Mouse (Mus musculus) forebrain, postnatal 0 days (tissue): ENCODE data around the gene Enpp4. TPM values are rescaled to one million over a fixed set of nuclear protein-coding genes. Genes with fewer than 3 reads are reported as not detected.

Experiments used
- ATAC-seq: fragments of 200-750 bp; cut with Nextera tagmentation; 2 replicates; pipeline ENCODE4 v1.8.0; 2017; ENCODE audit warnings: mild to moderate bottlenecking, moderate library complexity
- DNase-seq: peaks from one replicate; pipeline ENCODE4 v3.0.0-alpha.2; 2015
- H3K27ac ChIP-seq: fragments of 300-500 bp; sonication (generic); 2 replicates; pipeline ENCODE4 v1.5.1; 2014; ENCODE audit warnings: low read depth, mild to moderate bottlenecking, antibody characterized with exemption, low read length, moderate library complexity, mixed read lengths
- H3K27me3 ChIP-seq: fragments of 300-500 bp; sonication (generic); 2 replicates; pipeline ENCODE4 v1.6.1; 2014; ENCODE audit warnings: mild to moderate bottlenecking, low read length, mixed read lengths; ENCODE audit not compliant: insufficient read depth
- H3K36me3 ChIP-seq: fragments of 300-500 bp; sonication (generic); 2 replicates; pipeline ENCODE4 v1.6.1; 2014; ENCODE audit warnings: mild to moderate bottlenecking, moderate library complexity; ENCODE audit not compliant: insufficient read depth
- H3K4me1 ChIP-seq: fragments of 300-500 bp; sonication (generic); 2 replicates; pipeline ENCODE4 v1.6.1; 2014; ENCODE audit warnings: antibody characterized with exemption; ENCODE audit not compliant: insufficient read depth
- H3K4me2 ChIP-seq: fragments of 300-500 bp; sonication (generic); 2 replicates; pipeline ENCODE4 v1.6.1; 2014; ENCODE audit warnings: low read depth, mild to moderate bottlenecking, moderate library complexity
- H3K4me3 ChIP-seq: fragments of 300-500 bp; sonication (generic); 2 replicates; pipeline ENCODE4 v1.5.1; 2014; ENCODE audit warnings: low read depth, low read length, mixed read lengths
- H3K9ac ChIP-seq: fragments of 300-500 bp; sonication (generic); 2 replicates; pipeline ENCODE4 v1.6.1; 2014; ENCODE audit warnings: mild to moderate bottlenecking
- H3K9me3 ChIP-seq: fragments of 300-500 bp; sonication (generic); 2 replicates; pipeline ENCODE4 v1.6.1; 2016; ENCODE audit warnings: low read length
- CTCF ChIP-seq: sonication (generic); IDR thresholded peaks from 2 replicates; pipeline ENCODE4 v1.5.1; 2016; ENCODE audit warnings: antibody characterized with exemption, control low read depth, low read depth
- WGBS: fragments of 180-500 bp; shearing (Covaris S2); extraction: QIAGEN DNeasy Blood & Tissue Kit; methylation state at CpG from one replicate; pipeline ENCODE4 v1.1.7; 2014; 5-methylcytosine and 5-hydroxymethylcytosine counted together
- polyA plus RNA-seq: library from polyadenylated mRNA; unstranded; fragments of >200 nt; fragmentation: Nextera tagmentation; extraction: Ambion mirVana; gene quantifications from 2 replicates; pipeline ENCODE4 v1.2.1, GENCODE M21; 2015
- total RNA-seq: library from RNA; depleted of rRNA; stranded (reverse); fragments of >200 nt; gene quantifications from 2 replicates; pipeline ENCODE4 v1.2.3, GENCODE M21; 2014; rRNA removed

The Enpp4 gene
- 5.3 and 7.1 TPM in 2 replicates for total RNA-seq
- 3.8 and 5.3 TPM in 2 replicates for polyA plus RNA-seq

DNA sequence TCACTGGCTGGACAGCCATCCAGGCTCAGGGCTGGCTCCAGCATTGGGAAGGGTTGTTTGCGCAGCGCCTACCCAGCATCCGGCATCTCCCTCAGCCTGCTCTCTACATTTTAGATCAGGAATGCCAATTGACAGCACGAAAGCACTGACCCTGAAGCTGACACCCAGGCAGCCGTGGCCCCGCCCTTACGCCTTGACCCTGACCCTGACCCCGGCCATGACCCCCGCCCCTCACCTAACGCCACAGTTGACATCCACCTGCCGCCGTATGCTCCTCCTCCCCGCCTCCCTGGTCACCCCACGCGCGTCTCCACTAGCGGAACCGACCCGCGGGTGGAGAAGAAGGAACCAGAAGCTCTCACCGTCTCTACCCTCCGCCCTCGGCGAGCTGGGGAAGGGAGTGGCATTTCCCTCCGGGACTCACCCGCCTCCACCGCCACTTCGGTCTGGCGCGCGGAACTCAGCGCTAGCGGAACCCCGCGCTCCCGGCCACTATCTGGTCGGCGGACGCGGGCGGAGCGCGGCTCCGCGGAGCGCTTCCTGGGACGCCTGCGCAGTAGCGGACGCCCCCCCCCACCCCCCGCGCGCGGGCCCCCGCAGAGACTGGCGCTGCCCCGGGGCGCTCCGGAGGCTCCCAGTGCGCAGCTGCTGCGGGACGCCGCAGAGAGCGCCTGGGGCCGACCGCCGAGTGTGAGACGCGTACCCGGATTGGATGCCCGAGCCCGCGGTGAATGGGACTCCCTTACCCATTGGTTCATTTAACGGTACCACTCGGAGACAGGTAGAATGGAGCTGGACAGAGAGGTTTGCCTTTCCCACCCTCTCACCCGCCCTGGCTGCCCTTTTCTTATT lies at the start of gene Enpp4:
Gene Enpp4 (minus strand): TSS at position 523 of the 852 bp plus-strand sequence.
- H3K9me3 ChIP-seq, result no peaks in the 10 kb centered on the region
- WGBS, result under 1% methylated on average over 69 of the region's 76 CpGs
- peak within 1 kb of the TSS; percentile 91 for H3K4me2 ChIP-seq
- H3K4me1 ChIP-seq, result peaks cover 3% of the 10 kb centered on the region; the same call in 1 of the 2 replicates
- no peaks in the 10 kb centered on the region for H3K36me3 ChIP-seq
- H3K27ac ChIP-seq, result peak within 1 kb of the TSS; percentile 40; the same call in 1 of the 2 replicates
- H3K9ac ChIP-seq, result peak within 1 kb of the TSS; percentile 72
- DNase-seq (peak; percentile 96), ATAC-seq (peak; percentile 100)
- no peaks in the 10 kb centered on the region for H3K27me3 ChIP-seq
- H3K4me3 ChIP-seq, result peak within 1 kb of the TSS; percentile 77
- no peak for TF ChIP-seq CTCF

DNA sequence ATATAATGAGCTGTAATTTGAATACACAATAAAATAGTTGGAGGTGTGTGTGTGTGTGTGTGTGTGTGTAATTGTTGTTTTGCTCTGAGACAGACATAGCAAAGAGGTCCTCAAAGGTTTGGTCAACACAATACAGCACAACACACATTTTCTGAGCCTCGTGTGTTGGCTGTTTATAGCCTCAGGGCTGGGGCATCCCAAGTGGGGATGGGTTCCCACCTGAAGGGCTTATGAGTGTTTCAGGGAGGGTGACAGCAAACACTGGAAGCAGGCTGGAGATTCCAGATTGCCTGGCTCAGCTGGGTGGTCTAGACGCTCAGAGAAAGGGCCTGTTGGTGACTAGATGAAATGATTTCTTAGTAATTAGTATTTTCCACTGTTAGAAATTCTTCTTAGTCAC lies 49.6 kb upstream of the Enpp4 start:
- WGBS, result 72% methylated on average over 2 of the region's 2 CpGs
- Histone ChIP-seq H3K36me3 (no peaks in the 10 kb centered on the region), H3K4me3 (no peak overlapping the region), H3K27me3 (no peaks in the 10 kb centered on the region), H3K27ac (no peak overlapping the region), H3K9me3 (no peaks in the 10 kb centered on the region), H3K4me2 (no peak overlapping the region), H3K9ac (no peak overlapping the region), H3K4me1 (no peaks in the 10 kb centered on the region)
- ATAC-seq (no peak), DNase-seq (no peak)
- TF ChIP-seq CTCF, result no peak

DNA sequence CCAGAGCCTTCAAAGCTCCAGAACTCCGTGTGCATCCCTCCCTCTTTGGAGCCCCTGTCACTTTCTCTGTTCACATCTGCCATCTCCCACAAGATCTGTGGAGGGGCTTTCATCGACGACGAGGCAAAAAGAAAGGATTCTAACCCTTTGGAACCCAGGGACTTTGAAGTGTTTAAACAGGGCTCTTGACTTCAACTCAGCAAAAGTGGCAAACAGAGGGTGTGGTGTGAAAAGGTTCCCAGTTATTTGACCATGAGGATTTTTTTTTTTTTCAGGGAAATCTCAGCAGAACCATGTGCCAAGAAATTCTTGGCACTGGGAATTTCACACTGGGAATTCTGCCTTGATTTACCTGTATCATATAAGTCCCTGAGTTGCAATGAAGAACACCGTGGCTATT lies 48.3 kb upstream of the Enpp4 start:
- Histone ChIP-seq H3K4me1 (no peaks in the 10 kb centered on the region), H3K4me3 (no peak overlapping the region), H3K36me3 (no peaks in the 10 kb centered on the region), H3K9ac (no peak overlapping the region), H3K4me2 (no peak overlapping the region), H3K27me3 (no peaks in the 10 kb centered on the region), H3K27ac (no peak overlapping the region), H3K9me3 (no peaks in the 10 kb centered on the region)
- ATAC-seq, result no peak
- no peak for TF ChIP-seq CTCF
- DNase-seq, result no peak
- WGBS, result 43% methylated on average over 5 of the region's 5 CpGs

DNA sequence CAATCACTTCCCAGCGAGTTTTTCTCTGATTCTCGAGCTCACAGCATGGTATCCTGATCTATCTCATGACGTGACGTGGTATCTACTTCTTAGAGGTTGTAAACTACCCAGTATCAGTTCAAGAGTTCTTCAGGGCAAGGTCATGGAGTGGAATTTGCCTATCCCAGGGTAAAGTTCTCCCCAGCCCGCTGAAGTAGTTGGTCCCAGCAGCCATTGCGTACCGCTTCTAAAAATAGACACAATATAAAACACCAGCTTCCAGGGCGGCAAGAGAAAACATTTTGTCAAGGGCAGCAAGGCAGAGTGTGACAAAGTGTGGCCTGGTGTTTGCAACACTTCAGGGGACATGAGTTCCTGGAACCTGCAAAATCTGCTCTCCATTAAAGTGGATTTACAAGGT lies 46.3 kb upstream of the Enpp4 start:
- DNase-seq, result no peak
- 82% methylated on average over 8 of the region's 8 CpGs for WGBS
- no peak for TF ChIP-seq CTCF
- Histone ChIP-seq H3K4me1 (no peaks in the 10 kb centered on the region), H3K27me3 (no peaks in the 10 kb centered on the region), H3K4me3 (no peak overlapping the region), H3K36me3 (no peaks in the 10 kb centered on the region), H3K27ac (no peak overlapping the region), H3K9me3 (no peaks in the 10 kb centered on the region), H3K9ac (no peak overlapping the region), H3K4me2 (no peak overlapping the region)
- no peak for ATAC-seq

DNA sequence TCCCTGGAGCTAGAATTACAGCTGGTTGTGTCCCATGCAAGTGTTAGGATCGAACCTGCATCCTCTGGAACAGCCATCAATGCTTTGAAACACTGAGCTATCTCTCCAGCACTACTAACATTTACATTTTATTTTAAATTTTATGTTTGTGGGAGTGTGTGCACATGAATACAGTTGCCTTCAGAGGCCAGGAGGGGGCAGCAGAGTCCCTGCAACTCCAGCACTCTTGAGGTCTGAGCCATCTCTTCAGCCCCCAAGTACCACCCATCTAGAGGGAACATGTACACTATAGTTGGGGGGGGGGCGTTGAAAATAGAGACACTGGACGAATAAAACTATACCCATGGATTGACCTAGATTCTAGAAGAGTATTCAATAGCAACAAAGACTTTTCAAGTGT lies 45.5 kb upstream of the Enpp4 start:
- peak; percentile 11 for DNase-seq
- Histone ChIP-seq H3K27ac (no peak overlapping the region), H3K27me3 (no peaks in the 10 kb centered on the region), H3K9ac (no peak overlapping the region), H3K4me3 (no peak overlapping the region), H3K4me2 (no peak overlapping the region), H3K36me3 (no peaks in the 10 kb centered on the region), H3K9me3 (no peaks in the 10 kb centered on the region), H3K4me1 (no peaks in the 10 kb centered on the region)
- TF ChIP-seq CTCF, result peak; percentile 55
- 73% methylated on average over 3 of the region's 3 CpGs for WGBS
- no peak for ATAC-seq

DNA sequence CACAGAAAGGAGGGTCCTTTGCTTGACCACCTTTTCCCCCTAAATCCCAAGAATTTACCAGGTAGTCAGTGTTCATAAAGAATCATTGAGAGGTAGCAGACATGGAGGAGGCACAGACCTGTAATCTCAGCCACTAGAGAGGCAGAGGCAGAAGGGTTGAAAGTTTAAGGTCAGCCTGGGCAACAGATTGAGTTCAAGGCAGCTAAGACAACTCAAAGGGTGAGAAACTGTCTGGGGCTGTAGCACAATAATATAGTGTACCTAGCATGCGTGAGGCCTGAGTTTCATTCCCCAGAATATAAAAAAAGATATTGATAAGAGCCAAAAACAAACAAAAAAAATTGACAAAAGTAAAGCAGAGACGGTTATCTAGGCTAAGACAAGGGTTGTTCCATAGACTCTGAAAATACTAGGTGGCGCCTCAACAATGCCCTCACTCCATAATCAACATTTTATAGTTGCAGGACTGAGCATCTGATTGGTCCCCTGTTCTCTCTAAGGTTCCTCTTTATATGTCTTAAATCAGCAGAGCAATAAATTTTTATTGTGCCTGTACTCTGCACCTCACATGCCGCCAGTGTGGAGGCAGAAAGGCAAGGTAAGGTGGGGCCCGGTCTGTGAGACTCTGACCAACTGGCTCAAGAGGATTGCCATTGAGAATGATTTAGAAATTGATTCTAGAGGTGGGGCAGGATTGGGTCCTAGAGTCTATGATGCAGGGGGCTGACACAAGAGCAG lies 42.7 kb upstream of the Enpp4 start:
- Histone ChIP-seq H3K27me3 (no peaks in the 10 kb centered on the region), H3K27ac (no peak overlapping the region), H3K4me1 (no peaks in the 10 kb centered on the region), H3K9ac (no peak overlapping the region), H3K4me3 (no peak overlapping the region), H3K4me2 (no peak overlapping the region), H3K36me3 (no peaks in the 10 kb centered on the region), H3K9me3 (no peaks in the 10 kb centered on the region)
- 94% methylated on average over 5 of the region's 5 CpGs for WGBS
- ATAC-seq (no peak), DNase-seq (no peak)
- no peak for TF ChIP-seq CTCF

DNA sequence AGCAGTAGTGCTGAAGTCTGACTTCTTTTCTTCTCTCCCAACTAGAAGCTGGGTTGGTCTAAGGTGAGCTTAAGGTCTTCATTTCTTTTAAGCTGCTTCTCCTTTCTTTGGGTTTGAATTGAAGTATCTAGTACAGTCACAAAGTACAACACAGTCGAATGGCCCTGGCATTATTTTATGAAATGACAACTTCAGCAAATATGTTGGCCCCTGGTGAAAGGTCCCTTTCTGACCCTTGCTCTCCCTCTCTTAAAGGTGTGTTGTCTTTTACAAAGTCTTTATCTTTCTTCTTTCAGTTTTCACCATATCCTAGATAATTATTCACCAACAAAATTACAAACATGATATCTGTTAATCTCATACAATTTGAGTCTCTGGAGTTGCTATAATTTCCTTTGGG lies 40.2 kb upstream of the Enpp4 start:
- Histone ChIP-seq H3K4me1 (no peaks in the 10 kb centered on the region), H3K27me3 (no peaks in the 10 kb centered on the region), H3K36me3 (no peaks in the 10 kb centered on the region), H3K4me2 (no peak overlapping the region), H3K9me3 (no peaks in the 10 kb centered on the region), H3K9ac (no peak overlapping the region), H3K27ac (no peak overlapping the region), H3K4me3 (no peak overlapping the region)
- no peak for ATAC-seq
- WGBS, result 77% methylated on average over 1 of the region's 1 CpGs
- no peak for DNase-seq
- TF ChIP-seq CTCF, result no peak
